Mouse (Mus musculus) heart, adult 2 months (tissue): ENCODE data around the gene Psma2. TPM values are rescaled to one million over a fixed set of nuclear protein-coding genes. Genes with fewer than 3 reads are reported as not detected.
A peak's percentile ranks its signal among the peaks of the same experiment; 100 is the strongest.

Source experiments
- DNase-seq, 2 experiments: peaks; one replicate each; pipeline ENCODE4 v3.0.0; 2021
- H3K27ac ChIP-seq: fragments of 200-600 bp; 2 replicates; pipeline ENCODE4 v1.8.1; 2022
- H3K27me3 ChIP-seq: fragments of 200-500 bp; 2 replicates; pipeline ENCODE4 v1.6.1; 2012; ENCODE audit warnings: mild to moderate bottlenecking, low read length, inconsistent platforms, mixed read lengths; ENCODE audit not compliant: control insufficient read depth, insufficient read depth
- H3K36me3 ChIP-seq: fragments of 200-500 bp; 2 replicates; pipeline ENCODE4 v1.6.1; 2012; ENCODE audit warnings: low read length, inconsistent platforms; ENCODE audit not compliant: control insufficient read depth, insufficient read depth
- H3K4me1 ChIP-seq: fragments of 200-500 bp; 2 replicates; pipeline ENCODE4 v1.6.1; 2011; ENCODE audit warnings: low read length; ENCODE audit not compliant: control insufficient read depth, insufficient read depth
- H3K4me3 ChIP-seq: fragments of 200-600 bp; 2 replicates; pipeline ENCODE4 v1.8.1; 2022
- H3K79me2 ChIP-seq: fragments of 200-500 bp; replicated peaks from 2 replicates; pipeline ENCODE4 v1.6.1; 2012; ENCODE audit warnings: mild to moderate bottlenecking, inconsistent platforms, low read length, moderate library complexity, mixed read lengths; ENCODE audit not compliant: control insufficient read depth, insufficient read depth
- H3K9ac ChIP-seq: fragments of 200-500 bp; 2 replicates; pipeline ENCODE4 v1.6.1; 2012; ENCODE audit warnings: low read depth, mild to moderate bottlenecking, control low read depth, inconsistent platforms, low read length, mixed read lengths
- CTCF ChIP-seq: fragments of 200-600 bp; IDR thresholded peaks from 2 replicates; pipeline ENCODE4 v1.8.1; 2022; ENCODE audit warnings: antibody characterized with exemption, mild to moderate bottlenecking, moderate library complexity
- EP300 ChIP-seq: fragments of 200-500 bp; IDR thresholded peaks from 2 replicates; pipeline ENCODE4 v1.6.1; 2011; ENCODE audit warnings: low read depth, low read length, control low read depth; ENCODE audit not compliant: insufficient read depth
- POLR2A ChIP-seq: fragments of 200-500 bp; IDR thresholded peaks from 2 replicates; pipeline ENCODE4 v1.6.1; 2011; ENCODE audit warnings: mild to moderate bottlenecking, low read depth, low read length, control low read depth; ENCODE audit not compliant: insufficient read depth
- WGBS: fragments of 180-500 bp; shearing (Covaris S2); methylation state at CpG from one replicate; pipeline ENCODE4 v1.1.7; 2018; 5-methylcytosine and 5-hydroxymethylcytosine counted together
- intact Hi-C: fragments of 180-260 bp; cut with DNase I; formaldehyde crosslinking; loops from one replicate; pipeline ENCODE4 v1.15.1; 2025
- polyA plus RNA-seq: library from polyadenylated mRNA; depleted of rRNA; stranded (reverse); fragments of >200 nt; gene quantifications from 2 replicates; pipeline ENCODE4 v1.2.3, GENCODE M21; 2012; rRNA removed
- total RNA-seq, 2 experiments: library from RNA; stranded (reverse); gene quantifications; 2 replicates each; pipeline ENCODE4 v1.2.3; 2021

Gene Psma2
- total and polyA plus RNA-seq, 3 experiments: 33.5 to 58.8 (median 54.4) TPM

DNA sequence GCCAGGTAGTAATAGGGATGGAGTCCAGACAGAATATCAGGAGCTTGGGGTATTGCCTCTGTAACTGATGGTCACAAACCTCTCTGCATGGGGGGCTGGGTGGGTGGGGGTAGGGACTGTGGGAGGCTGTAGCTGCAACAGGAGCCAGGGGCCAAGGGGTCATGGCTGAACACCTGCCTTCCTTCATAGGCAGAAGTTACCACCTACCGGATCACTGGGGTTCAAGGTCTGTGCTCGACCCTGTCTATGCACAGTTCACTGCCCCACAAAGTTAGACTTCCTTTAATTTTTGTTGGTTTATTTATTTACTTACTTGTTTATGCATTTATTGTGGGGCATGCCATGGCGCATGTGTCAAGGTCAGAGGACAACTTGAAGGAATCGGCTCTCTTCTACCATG, 54.1 kb downstream of the Psma2 start:
- intact Hi-C loops: loop anchor here (5.0 kb wide), 1 partner anchor 1090 kb away; no protein-coding TSS in a partner anchor
- H3K4me1 ChIP-seq: no peaks in the 10 kb centered on the region
- no peak overlapping the region for H3K27ac ChIP-seq
- no peaks in the 10 kb centered on the region for H3K27me3 ChIP-seq
- TF ChIP-seq EP300 (no peak), CTCF (no peak), POLR2A (no peak)
- no peaks in the 10 kb centered on the region for H3K36me3 ChIP-seq
- H3K9ac ChIP-seq: no peak overlapping the region
- WGBS: 82% methylated on average over 4 of the region's 4 CpGs
- no peak for DNase-seq
- H3K4me3 ChIP-seq: no peak overlapping the region
- H3K79me2 ChIP-seq: no peaks in the 10 kb centered on the region

DNA sequence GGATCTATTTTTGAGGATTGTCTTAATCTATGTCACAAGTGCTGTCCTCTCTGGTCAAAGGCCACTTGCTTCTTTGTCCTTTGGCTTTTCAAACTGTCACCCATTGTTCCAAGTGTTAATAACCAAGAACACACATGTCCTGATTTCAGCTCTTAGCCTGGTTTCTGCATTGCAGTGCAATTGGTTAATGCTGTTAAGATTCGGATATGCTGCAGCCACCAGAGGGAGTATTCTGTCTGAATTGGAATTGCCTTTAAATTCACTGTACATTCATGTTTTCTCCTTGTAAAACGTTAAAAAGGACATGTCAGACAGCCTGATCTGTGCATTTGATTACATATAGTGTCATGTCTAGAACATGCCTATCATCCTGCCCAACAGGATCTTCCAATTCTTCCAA, 57.3 kb downstream of the Psma2 start:
- Histone ChIP-seq H3K27ac (no peak overlapping the region), H3K4me3 (no peak overlapping the region), H3K9ac (no peak overlapping the region), H3K27me3 (no peaks in the 10 kb centered on the region), H3K36me3 (no peaks in the 10 kb centered on the region), H3K4me1 (no peaks in the 10 kb centered on the region), H3K79me2 (no peaks in the 10 kb centered on the region)
- no peak for DNase-seq
- WGBS: 18% methylated on average over 2 of the region's 2 CpGs
- intact Hi-C loops: no loop called here
- TF ChIP-seq CTCF (peak; percentile 55), EP300 (no peak), POLR2A (no peak)

DNA sequence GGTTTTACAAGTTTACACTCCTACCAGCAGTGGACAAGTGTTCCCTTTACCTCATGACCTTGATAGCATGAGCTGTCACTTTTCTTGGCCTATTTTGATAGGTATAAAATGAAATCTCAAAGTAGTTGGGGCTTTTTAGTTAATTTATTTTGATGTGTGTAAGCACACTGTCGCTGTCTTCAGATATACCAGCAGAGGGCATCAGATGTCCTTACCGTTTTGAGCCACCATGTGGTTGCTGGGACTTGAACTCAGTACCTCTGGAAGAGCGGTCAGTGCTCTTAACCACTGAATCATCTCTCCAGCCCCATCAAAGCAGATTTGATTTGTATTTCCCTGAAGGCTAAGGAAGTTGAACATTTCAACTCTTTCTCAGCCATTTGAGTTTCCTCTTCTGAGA, 75.9 kb downstream of the Psma2 start:
- no peak overlapping the region for H3K4me3 ChIP-seq
- no peaks in the 10 kb centered on the region for H3K79me2 ChIP-seq
- intact Hi-C loops: no loop called here
- no peak for DNase-seq
- no peak overlapping the region for H3K9ac ChIP-seq
- TF ChIP-seq POLR2A (no peak), CTCF (peak; percentile 14; the same call in 1 of the 2 replicates)
- no peak overlapping the region for H3K27ac ChIP-seq
- H3K36me3 ChIP-seq: no peaks in the 10 kb centered on the region
- WGBS: 65% methylated on average over 3 of the region's 3 CpGs
- H3K27me3 ChIP-seq: no peaks in the 10 kb centered on the region
- no peaks in the 10 kb centered on the region for H3K4me1 ChIP-seq

DNA sequence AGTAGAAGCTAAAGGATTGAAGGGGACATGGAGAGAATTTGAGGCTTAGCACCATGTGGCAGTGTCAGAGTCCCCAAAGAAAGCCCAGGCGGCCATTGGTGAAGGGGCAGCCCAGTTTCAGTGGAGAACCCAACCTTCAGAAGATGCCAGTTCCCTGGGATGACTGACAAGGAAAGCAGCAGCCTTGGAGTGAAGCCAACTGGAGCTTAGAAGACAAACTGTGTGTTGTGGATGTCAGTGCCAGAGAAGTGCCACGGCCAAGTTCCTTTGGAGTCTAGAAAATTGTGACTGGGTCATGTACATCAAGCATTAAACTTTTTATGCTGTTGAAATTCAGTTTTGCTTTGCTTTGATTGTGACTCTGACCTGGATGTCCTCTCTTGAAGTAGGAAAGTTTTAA, 103.8 kb downstream of the Psma2 start:
- WGBS: 59% methylated on average over 2 of the region's 2 CpGs
- no peak for DNase-seq

DNA sequence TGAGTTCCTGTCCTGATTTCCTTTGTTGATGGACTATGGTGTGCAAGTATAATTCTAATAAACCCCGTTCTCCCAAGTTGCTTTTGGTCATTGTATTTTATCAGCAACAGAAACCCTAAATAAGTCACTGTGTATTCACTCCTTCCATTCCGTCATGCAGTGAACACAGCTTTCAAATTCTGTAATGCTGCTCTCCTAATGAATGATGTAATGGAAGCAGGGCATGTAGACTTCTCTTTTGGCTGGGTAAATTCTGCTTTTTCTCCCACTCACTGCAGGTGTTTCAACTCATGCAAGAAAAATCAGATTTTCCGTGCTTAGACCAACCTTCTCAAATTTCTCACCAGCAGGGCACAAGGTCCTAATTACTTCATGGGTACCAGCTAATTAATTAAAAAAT, 104.7 kb downstream of the Psma2 start:
- no peak overlapping the region for H3K4me3 ChIP-seq
- DNase-seq: no peak

More for the DNA sequence above, 103.8 kb downstream of the Psma2 start:
- H3K4me3 ChIP-seq: no peak overlapping the region
- H3K79me2 ChIP-seq: no peaks in the 10 kb centered on the region
- H3K9ac ChIP-seq: no peak overlapping the region
- no peaks in the 10 kb centered on the region for H3K27me3 ChIP-seq
- H3K36me3 ChIP-seq: no peaks in the 10 kb centered on the region
- no peak overlapping the region for H3K27ac ChIP-seq
- no peak for TF ChIP-seq CTCF
- no peak for TF ChIP-seq EP300
- no peak for TF ChIP-seq POLR2A
- H3K4me1 ChIP-seq: no peaks in the 10 kb centered on the region
- intact Hi-C loops: no loop called here

More for the DNA sequence above, 104.7 kb downstream of the Psma2 start:
- no peak for TF ChIP-seq EP300
- no peak for TF ChIP-seq POLR2A
- no peaks in the 10 kb centered on the region for H3K27me3 ChIP-seq
- H3K9ac ChIP-seq: no peak overlapping the region
- no peaks in the 10 kb centered on the region for H3K79me2 ChIP-seq
- intact Hi-C loops: no loop called here
- H3K27ac ChIP-seq: no peak overlapping the region
- H3K36me3 ChIP-seq: no peaks in the 10 kb centered on the region
- WGBS: 60% methylated on average over 3 of the region's 3 CpGs
- no peaks in the 10 kb centered on the region for H3K4me1 ChIP-seq

Other genes with a start within 250 kb of the Psma2 start
- under 1 TPM; 0.05 to 0.73 TPM for gene Hecw1, start 90.0 kb upstream of the Psma2 start, total RNA-seq
- 0.04 and 0.20 TPM in 2 replicates for gene Hecw1, start 90.0 kb upstream of the Psma2 start, polyA plus RNA-seq
- 10 to 100 TPM; 40.1 to 42.3 TPM for gene Mrpl32, start 75 bp upstream of the Psma2 start, total RNA-seq
- gene Mrpl32, start 75 bp upstream of the Psma2 start, polyA plus RNA-seq: 10.4 and 17.9 TPM in 2 replicates
- 10 to 100 TPM; 11.5 to 12.3 TPM for gene AW209491, start 16.9 kb downstream of the Psma2 start, total RNA-seq
- 3.6 and 9.1 TPM in 2 replicates for gene AW209491, start 16.9 kb downstream of the Psma2 start, polyA plus RNA-seq